Mouse (Mus musculus): ENCODE measurements around the gene Wwp2.

DNA sequence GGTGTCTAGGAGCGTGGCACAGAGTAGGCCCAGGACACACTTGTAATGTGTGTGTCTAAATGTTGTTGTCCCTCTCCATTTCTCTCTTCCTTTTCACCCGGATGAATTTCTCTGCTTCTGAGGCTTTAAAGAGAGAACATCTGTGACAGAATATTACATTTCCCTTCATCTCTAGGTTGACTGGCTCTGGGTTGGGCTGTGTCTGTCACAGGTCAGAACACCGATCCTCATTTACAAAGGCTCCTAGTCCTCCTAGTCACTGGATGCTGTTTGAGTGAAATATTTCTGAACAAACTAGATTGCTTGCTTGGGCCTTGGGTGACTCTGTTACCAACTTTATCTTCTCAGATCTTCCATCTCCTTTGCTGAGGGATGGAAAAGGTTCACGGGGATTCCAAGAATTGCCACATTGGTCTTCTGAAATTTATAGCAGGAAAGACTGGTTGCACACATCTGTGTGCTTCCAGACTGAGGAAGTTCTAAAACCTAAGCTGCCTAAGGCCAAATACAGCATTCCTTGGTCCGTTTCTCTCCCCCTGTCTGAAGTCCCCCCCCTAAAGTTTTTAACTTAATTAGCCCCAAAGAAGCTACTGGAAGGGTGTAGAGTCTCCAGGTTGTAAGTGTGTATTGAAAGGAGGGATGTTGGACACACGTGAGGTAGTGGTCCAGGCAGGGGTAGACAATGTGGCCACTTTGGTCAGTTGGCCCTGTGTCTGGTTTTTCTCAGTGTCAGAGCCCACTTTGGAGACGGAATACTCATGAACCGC, 85.8 kb downstream of the Wwp2 start:
- no peak for TF ChIP-seq CTCF (conservative IDR thresholded peaks at IDR 0.05; ENCODE audit: insufficient read depth, insufficient read length, low read depth, low read length)
- no peak for TF ChIP-seq POLR2A (IDR thresholded peaks at IDR 0.05; ENCODE audit: low read depth, low read length)

Measured in kidney, adult 2 months (tissue).